Mouse (Mus musculus) forebrain, embryonic 12.5 days (tissue): ENCODE results near the gene Nrl. TPM values are rescaled to one million over a fixed set of nuclear protein-coding genes. Genes with fewer than 3 reads are reported as not detected.
A peak's percentile ranks its signal among the peaks of the same experiment; 100 is the strongest.

Experiments
- ATAC-seq: fragments of 200-750 bp; cut with Nextera tagmentation; 2 replicates; pipeline ENCODE4 v1.8.0; 2017; ENCODE audit warnings: moderate TSS enrichment; ENCODE audit not compliant: low FRiP score
- H3K27ac ChIP-seq: fragments of 300-500 bp; sonication (generic); 2 replicates; pipeline ENCODE4 v1.5.1; 2016; ENCODE audit warnings: mild to moderate bottlenecking
- H3K27me3 ChIP-seq: fragments of 300-500 bp; sonication (generic); 2 replicates; pipeline ENCODE4 v1.6.1; 2016; ENCODE audit warnings: mild to moderate bottlenecking
- H3K36me3 ChIP-seq: fragments of 300-500 bp; sonication (generic); replicated peaks from 2 replicates; pipeline ENCODE4 v1.6.1; 2016; ENCODE audit warnings: mild to moderate bottlenecking
- H3K4me1 ChIP-seq: fragments of 300-500 bp; sonication (generic); 2 replicates; pipeline ENCODE4 v1.6.1; 2016
- H3K4me2 ChIP-seq: fragments of 300-500 bp; sonication (generic); 2 replicates; pipeline ENCODE4 v1.6.1; 2016; ENCODE audit warnings: mild to moderate bottlenecking, moderate library complexity
- H3K4me3 ChIP-seq: fragments of 300-500 bp; sonication (generic); replicated peaks from 2 replicates; pipeline ENCODE4 v1.5.1; 2016; ENCODE audit warnings: mild to moderate bottlenecking
- H3K9ac ChIP-seq: fragments of 300-500 bp; sonication (generic); 2 replicates; pipeline ENCODE4 v1.6.1; 2016; ENCODE audit warnings: mild to moderate bottlenecking
- H3K9me3 ChIP-seq: fragments of 300-500 bp; sonication (generic); 2 replicates; pipeline ENCODE4 v1.6.1; 2016
- WGBS: fragments of 180-500 bp; shearing (Covaris S2); methylation state at CpG from one replicate; pipeline ENCODE4 v1.1.7; 2016; 5-methylcytosine and 5-hydroxymethylcytosine counted together
- polyA plus RNA-seq: library from polyadenylated mRNA; unstranded; fragments of >200 nt; fragmentation: Nextera tagmentation; extraction: Ambion mirVana; gene quantifications from 2 replicates; pipeline ENCODE4 v1.2.1, GENCODE M21; 2016

Nrl gene
- polyA plus RNA-seq, 1 experiment from 2014 or later, result not detected

DNA sequence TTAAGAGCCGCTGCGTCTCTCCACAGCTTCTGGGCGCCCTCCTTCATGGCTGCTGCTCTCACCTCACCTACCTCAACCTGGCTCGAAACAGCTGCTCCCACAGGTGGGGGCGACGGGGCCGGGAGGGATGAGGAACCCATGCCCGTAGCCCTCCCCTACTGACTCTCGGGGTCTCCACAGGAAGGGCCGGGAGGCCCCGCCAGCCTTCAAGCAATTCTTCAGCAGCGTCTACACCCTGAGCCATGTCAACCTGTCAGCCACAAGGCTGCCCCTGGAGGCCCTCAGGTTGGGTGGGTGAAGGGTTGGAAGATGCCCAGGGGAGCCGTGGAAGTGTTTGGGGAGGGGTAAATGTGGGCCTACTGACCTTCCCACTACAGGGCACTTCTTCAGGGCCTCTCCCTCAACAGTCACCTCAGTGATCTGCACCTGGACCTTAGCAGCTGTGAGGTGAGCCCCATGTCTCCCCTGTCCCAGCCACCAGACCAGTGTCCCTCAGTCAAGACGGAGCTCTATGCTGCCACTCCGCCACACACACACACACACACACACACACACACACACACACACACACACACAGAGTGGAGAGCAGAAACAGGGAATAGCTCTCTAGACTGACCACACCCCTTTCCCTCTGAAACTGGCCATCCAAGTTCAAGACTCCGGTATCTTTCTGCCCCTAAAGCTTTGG, 27.9 kb downstream of the Nrl start:
- Histone ChIP-seq H3K4me3 (no peak overlapping the region), H3K4me2 (no peak overlapping the region), H3K9me3 (no peaks in the 10 kb centered on the region), H3K27ac (no peak overlapping the region), H3K27me3 (no peaks in the 10 kb centered on the region), H3K36me3 (peaks cover 66% of the 10 kb centered on the region), H3K4me1 (peaks cover 13% of the 10 kb centered on the region), H3K9ac (no peak overlapping the region)
- ATAC-seq, result peak; percentile 30; the same call in 1 of the 2 replicates
- WGBS, result 76% methylated on average over 16 of the region's 16 CpGs

DNA sequence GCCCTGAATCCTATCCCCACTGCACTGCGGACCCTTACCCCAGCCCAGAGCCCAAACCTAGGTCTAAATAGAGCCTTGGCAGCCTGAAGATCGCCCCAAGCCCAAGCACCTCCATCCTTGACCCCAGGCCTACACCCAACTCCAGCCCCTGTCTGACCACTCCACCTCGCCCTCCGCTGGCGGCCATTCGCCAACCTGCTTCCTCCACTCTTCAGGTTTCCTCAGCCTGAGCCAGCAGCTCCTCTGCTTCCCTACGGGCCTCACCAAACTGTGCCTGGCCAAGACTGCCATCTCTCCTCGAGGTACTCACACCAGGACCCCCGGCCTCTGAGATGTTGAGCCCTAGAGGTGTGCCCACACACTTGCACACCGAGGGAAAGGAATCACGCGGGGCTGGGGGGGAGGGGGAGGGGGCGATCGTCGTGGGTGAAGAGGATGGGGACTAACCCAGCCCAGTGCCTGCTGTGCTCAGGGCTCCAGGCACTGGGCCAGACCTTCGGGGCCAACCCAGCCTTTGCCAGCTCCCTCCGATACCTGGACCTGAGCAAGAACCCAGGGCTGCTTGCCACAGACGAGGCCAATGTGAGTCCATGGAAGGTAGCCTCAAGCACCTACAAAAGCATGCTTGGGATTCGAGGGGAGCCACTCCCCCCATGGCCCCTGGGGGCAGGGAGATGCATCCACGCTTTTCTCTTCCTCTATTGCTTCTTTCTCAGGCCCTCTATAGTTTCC, 29.1 kb downstream of the Nrl start:
- Histone ChIP-seq H3K36me3 (peaks cover 55% of the 10 kb centered on the region), H3K9ac (no peak overlapping the region), H3K9me3 (no peaks in the 10 kb centered on the region), H3K27ac (no peak overlapping the region), H3K4me3 (no peak overlapping the region), H3K27me3 (no peaks in the 10 kb centered on the region), H3K4me1 (peaks cover 17% of the 10 kb centered on the region), H3K4me2 (no peak overlapping the region)
- 74% methylated on average over 20 of the region's 20 CpGs for WGBS
- ATAC-seq, result no peak

DNA sequence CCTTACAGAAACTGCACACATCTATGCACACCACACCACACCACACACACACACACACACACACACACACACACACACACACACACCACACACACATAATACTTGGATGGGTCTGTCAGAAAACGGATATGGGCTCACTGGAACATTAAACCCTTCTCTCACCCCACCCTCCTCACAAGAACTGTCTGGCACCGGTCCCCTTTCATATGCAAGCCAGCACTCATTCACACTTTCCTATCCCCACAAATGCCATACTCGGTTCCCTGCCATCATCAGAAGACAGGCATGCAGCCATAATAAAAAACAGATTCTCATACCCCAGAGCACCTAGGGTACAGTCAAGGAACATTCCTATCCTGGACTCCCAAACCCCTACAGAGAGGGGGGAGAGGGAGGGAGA, 32.7 kb downstream of the Nrl start:
- Histone ChIP-seq H3K27me3 (no peaks in the 10 kb centered on the region), H3K36me3 (peaks cover 39% of the 10 kb centered on the region), H3K9ac (0 out of 2 replicates have a peak overlapping the region, but pooled peaks have one; percentile 94), H3K4me1 (peaks cover 21% of the 10 kb centered on the region), H3K4me3 (peak overlapping the region; percentile 88), H3K4me2 (peak overlapping the region; percentile 79), H3K9me3 (no peaks in the 10 kb centered on the region), H3K27ac (peak overlapping the region; percentile 92; the same call in 1 of the 2 replicates)
- no peak for ATAC-seq
- 41% methylated on average over 3 of the region's 3 CpGs for WGBS

DNA sequence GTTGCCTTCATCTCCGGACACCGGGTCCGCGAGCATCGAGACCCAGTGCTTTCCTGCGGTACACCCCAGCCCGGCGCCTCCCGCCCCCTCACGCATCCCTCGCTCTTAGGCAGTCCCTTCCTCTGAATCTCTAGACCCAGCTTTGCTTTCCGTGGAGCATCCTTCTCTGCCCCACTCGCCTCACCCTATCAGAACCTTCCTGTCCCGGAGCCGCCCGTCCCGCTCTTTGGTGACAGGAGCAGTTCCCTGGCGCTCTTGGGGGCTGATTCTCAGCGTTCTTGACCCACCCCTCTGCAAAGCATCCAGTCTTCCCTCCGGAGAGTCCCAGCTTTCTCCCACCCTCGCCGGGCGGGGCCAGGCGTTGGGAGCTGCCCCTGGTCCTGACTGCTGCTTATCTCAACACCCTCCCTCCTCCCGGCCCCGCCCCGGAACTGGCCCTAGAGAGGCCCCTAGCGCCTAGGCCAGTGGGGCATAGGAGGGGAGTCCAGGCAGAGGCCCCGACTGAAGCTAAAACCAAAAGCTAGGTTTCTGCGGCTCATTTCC, 33.4 kb downstream of the Nrl start:
- ATAC-seq, result peak; percentile 80

DNA sequence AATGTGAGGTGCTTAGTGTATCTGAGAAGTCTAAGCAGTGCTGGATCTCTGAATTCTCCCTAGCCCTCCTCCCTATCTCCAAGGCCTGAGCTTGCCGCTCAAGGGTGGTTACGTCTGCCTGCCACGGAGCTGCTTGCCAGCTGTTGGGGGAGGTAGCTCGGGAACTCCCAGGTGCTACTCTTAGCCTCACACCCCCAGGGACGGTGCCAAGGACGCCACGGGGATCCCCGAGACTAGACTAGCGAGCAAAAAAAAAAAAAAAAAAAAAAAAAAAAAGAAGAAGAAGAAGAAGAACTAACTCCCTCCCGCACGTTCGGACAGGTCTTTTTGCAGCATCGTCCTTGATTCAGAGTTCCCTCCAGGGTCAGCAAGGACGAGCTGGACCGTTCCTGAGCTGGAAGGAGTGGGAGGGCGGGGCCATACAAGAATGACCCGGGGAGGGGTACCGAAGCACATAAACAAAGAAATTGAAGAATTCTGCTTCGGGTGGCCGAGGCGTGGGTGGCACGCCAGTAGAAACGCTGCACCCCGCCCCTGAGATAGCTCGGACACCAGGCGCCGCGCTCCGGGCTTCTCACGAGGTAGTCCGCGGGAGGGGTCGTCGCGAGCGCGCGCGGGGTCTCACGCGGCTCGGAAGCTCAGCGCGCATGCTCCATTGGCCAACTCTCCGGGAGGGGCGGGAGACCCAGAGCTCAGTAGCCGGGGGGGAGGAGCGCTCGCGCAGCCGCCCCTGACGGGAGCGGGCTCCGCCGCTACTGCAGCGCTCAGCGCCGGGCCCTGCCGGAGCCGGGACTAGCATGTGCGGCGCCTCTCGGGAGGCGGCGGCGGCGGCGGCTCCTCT, 34.2 kb downstream of the Nrl start, which contains the start of gene Carmil3:
TSS of gene Carmil3 (plus strand) at position 291 of the 841 bp plus-strand sequence.
- ATAC-seq, result peak; percentile 90

More for the DNA sequence above, 33.4 kb downstream of the Nrl start:
- H3K36me3 ChIP-seq, result peaks cover 39% of the 10 kb centered on the region
- H3K4me1 ChIP-seq, result peaks cover 21% of the 10 kb centered on the region
- peak overlapping the region; percentile 92 for H3K27ac ChIP-seq
- peak overlapping the region; percentile 88 for H3K4me3 ChIP-seq
- under 1% methylated on average over 30 of the region's 30 CpGs for WGBS
- peak overlapping the region; percentile 94 for H3K9ac ChIP-seq
- no peaks in the 10 kb centered on the region for H3K27me3 ChIP-seq
- H3K9me3 ChIP-seq, result no peaks in the 10 kb centered on the region
- H3K4me2 ChIP-seq, result peak overlapping the region; percentile 79

DNA sequence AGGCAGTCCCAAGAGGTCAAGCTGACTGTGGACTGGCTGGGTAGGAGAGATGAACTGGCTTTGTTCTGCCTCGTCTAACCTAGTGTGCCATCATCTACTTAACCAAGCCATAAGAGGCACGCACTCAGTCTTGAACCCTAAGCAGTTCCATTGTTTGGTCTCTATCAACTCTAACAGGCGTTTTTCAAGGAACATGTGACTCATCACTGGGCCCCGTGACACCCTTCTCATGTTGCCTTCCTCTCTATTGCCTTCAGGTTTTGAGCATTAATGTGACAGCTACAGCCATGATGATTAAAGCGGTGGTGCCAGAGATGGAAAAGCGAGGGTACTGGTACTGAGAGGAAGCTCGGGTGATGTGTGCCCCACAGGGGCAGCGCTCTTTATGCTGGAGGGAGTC, 37.9 kb downstream of the Nrl start:
- no peak for ATAC-seq
- 91% methylated on average over 8 of the region's 8 CpGs for WGBS
- H3K9me3 ChIP-seq, result no peaks in the 10 kb centered on the region

More for the DNA sequence above, 34.2 kb downstream of the Nrl start, which contains the start of gene Carmil3:
- Histone ChIP-seq H3K4me1 (peaks cover 21% of the 10 kb centered on the region), H3K27ac (peak within 1 kb of the TSS; percentile 92), H3K4me2 (peak within 1 kb of the TSS; percentile 79), H3K27me3 (no peaks in the 10 kb centered on the region), H3K4me3 (peak within 1 kb of the TSS; percentile 88), H3K9me3 (no peaks in the 10 kb centered on the region), H3K36me3 (peaks cover 36% of the 10 kb centered on the region), H3K9ac (peak within 1 kb of the TSS; percentile 94)
- under 1% methylated on average over 68 of the region's 68 CpGs for WGBS

DNA sequence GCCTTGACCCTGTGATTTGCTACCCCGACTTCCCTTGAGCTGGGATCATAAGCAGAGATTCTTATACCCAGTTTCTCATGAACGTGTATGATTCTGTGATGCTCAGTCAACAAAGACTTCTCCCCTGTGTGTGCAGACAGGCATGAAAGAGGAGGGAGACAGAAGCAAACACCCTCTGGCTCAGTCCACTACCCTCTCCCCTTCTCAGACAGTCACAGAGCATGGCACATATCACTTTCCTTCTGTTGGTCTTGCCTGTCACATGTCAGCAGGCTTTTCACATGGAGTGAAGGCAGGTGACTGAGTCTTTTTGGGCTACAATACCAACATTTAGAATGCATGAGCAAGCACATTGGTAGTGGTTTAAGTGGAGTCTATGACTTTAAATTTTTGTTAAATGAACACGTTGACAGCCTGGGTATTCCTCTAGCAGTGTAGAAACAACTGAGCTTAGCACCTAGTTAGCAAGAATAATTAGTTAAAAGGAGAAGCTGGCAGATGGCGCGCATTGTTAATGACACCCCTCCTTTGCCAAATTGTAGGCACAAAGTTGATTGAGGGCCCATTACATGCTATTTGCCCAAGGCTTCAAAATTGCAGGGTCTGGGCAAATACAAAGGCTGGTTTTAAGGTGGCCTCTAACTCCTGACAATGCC, 40.2 kb downstream of the Nrl start:
- H3K4me1 ChIP-seq, result peaks cover 1% of the 10 kb centered on the region; the same call in 1 of the 2 replicates
- no peaks in the 10 kb centered on the region for H3K9me3 ChIP-seq
- H3K4me2 ChIP-seq, result no peak overlapping the region
- 52% methylated on average over 5 of the region's 5 CpGs for WGBS
- H3K4me3 ChIP-seq, result no peak overlapping the region
- peaks cover 16% of the 10 kb centered on the region for H3K36me3 ChIP-seq
- ATAC-seq, result peak; percentile 58; the same call in 1 of the 2 replicates
- H3K27ac ChIP-seq, result peak overlapping the region; percentile 74
- H3K9ac ChIP-seq, result no peak overlapping the region
- H3K27me3 ChIP-seq, result no peaks in the 10 kb centered on the region

More for the DNA sequence above, 37.9 kb downstream of the Nrl start:
- H3K27me3 ChIP-seq, result no peaks in the 10 kb centered on the region
- no peak overlapping the region for H3K9ac ChIP-seq
- H3K4me1 ChIP-seq, result peaks cover 10% of the 10 kb centered on the region
- H3K27ac ChIP-seq, result no peak overlapping the region
- H3K36me3 ChIP-seq, result peaks cover 12% of the 10 kb centered on the region
- no peak overlapping the region for H3K4me2 ChIP-seq
- H3K4me3 ChIP-seq, result no peak overlapping the region

DNA sequence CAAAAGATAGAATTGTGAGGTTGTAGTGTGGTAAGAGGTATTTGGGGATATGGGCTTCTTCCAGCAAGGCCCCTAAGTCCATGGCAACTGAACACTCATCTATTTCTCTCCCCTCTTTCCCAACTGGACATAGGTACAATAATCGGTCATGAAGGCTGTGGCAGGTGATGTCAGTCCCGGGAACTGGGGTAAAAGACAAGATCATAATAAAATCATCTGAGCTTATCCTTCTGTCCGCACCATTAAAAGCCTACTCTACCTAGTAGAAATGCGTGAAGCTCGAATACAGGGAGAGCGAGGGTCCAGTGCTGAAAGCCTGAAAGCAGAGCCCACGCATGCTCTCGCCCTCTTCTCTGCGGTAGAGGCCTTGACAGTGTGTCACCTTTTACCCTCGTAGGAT, 45.2 kb downstream of the Nrl start:
- Histone ChIP-seq H3K4me3 (no peak overlapping the region), H3K27me3 (no peaks in the 10 kb centered on the region), H3K4me1 (peaks cover 6% of the 10 kb centered on the region; the same call in 1 of the 2 replicates), H3K9ac (peak overlapping the region; percentile 17; the same call in 1 of the 2 replicates), H3K4me2 (peak overlapping the region; percentile 67; the same call in 1 of the 2 replicates), H3K9me3 (no peaks in the 10 kb centered on the region), H3K36me3 (0 out of 2 replicates have a peak, but pooled peaks cover 4% of the 10 kb centered on the region), H3K27ac (no peak overlapping the region)
- no peak for ATAC-seq
- WGBS, result 93% methylated on average over 10 of the region's 10 CpGs

DNA sequence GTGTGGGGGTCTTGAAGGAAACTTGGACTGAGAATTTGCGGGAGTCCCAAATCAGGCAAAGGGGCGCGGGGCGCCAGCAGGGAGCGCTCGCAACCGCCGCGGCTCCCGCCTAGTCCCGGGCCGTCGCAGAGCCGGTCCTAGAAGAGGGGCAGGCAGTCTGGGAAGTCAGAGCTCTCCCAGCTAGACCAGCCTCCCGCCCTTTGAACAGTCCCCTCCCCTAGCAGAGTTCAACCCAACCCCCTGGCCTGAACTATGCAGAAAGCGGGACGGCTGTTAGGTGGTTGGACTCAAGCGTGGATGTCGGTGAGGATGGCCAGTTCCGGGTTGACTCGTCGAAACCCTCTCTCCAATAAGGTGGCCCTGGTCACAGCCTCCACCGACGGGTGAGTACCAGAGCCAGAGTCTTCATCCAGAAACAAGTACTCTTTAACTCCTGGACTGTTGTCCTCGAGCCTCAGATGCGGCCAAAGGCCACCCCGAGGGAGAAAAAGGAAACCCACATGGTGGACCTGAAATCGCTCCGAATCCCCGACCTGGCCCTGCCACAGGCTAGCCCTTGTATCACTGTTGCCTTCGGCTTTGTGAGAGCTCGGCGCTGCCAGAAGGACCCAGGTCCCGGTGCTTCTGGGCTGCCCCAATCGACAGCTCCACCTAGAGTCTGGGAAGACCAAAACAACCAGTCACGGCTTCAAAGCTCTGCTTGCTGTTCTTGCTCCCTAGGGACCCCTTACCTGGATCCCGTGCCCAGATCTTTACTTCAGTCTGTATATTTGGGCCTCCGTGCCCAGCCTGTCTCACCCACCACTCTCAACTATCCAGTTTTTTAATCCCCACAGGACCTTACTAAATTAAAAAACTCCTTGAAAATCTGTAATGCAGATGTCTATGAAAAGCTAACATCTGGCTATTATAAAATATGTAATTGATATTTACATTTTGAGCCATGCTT, 45.9 kb downstream of the Nrl start, which contains the start of gene Dhrs4:
TSS of gene Dhrs4 (plus strand) at position 108 of the 949 bp plus-strand sequence.
- 2% methylated on average over 38 of the region's 38 CpGs for WGBS
- Histone ChIP-seq H3K4me2 (peak within 1 kb of the TSS; percentile 67), H3K27ac (peak within 1 kb of the TSS; percentile 73), H3K4me1 (peaks cover 6% of the 10 kb centered on the region; the same call in 1 of the 2 replicates), H3K4me3 (peak within 1 kb of the TSS; percentile 56), H3K27me3 (no peaks in the 10 kb centered on the region), H3K9ac (peak within 1 kb of the TSS; percentile 69), H3K9me3 (no peaks in the 10 kb centered on the region), H3K36me3 (0 out of 2 replicates have a peak, but pooled peaks cover 4% of the 10 kb centered on the region)
- peak; percentile 96 for ATAC-seq

DNA sequence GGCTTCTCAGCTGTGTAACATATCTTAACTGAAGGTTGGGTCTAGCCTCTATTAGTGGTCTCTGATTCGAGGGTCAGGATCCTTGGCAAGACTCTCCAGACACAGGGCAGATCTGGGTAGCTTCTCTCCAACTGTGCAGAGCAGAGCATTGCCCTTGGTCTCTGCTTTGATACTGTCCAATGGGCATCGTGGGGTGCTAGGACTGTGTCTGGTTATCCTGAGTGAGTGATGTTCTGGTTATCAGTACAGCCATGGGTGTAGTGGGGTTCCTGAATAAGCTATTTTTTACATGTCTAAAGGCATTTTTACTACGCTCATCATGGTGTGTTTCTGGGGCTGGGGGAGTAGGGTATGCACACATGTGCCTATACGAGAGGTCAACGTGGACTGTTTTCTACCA, 47.0 kb downstream of the Nrl start:
- 90% methylated on average over 5 of the region's 5 CpGs for WGBS
- peaks cover 6% of the 10 kb centered on the region; the same call in 1 of the 2 replicates for H3K4me1 ChIP-seq
- H3K4me3 ChIP-seq, result no peak overlapping the region
- H3K36me3 ChIP-seq, result 0 out of 2 replicates have a peak, but pooled peaks cover 4% of the 10 kb centered on the region
- H3K27ac ChIP-seq, result no peak overlapping the region
- no peak overlapping the region for H3K9ac ChIP-seq
- H3K9me3 ChIP-seq, result no peaks in the 10 kb centered on the region
- ATAC-seq, result no peak
- H3K4me2 ChIP-seq, result peak overlapping the region; percentile 67; the same call in 1 of the 2 replicates
- no peaks in the 10 kb centered on the region for H3K27me3 ChIP-seq
